Mouse (Mus musculus) heart, adult 2 months (tissue): Measurements from ENCODE around the gene Acvrl1.

Experiments
- CTCF ChIP-seq: fragments of 200-600 bp; IDR thresholded peaks from 2 replicates; pipeline ENCODE4 v1.8.1; 2022; ENCODE audit warnings: antibody characterized with exemption, mild to moderate bottlenecking, moderate library complexity
- POLR2A ChIP-seq: fragments of 200-500 bp; IDR thresholded peaks from 2 replicates; pipeline ENCODE4 v1.6.1; 2011; ENCODE audit warnings: mild to moderate bottlenecking, low read depth, low read length, control low read depth; ENCODE audit not compliant: insufficient read depth

DNA sequence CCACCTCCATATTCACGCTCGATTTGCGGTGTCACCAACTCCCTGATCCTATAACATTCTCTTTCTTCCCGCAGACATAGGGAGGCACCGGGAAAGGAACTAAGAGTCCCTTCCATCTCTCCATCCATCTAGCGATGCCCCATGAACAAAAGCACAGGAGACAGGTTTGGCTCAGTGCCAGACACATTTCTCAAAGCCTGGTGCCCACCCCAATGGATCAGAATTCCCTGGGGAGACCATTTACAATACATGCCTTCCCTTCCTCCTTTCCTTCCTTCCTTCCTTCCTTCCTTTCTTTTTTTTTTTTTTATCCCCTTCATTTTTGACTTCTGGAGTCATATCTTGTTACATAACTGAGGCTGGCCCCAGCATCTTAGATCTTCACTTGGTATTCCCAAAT is 3.7 kb downstream of the Acvrl1 start:
- no peak for TF ChIP-seq CTCF
- TF ChIP-seq POLR2A, result no peak
